Mouse (Mus musculus) erythroblast, embryonic 14.5 days (primary cell): ENCODE results near the gene Aplp1.

ENCODE experiments used
- GATA1 ChIP-seq: IDR thresholded peaks from 2 replicates; pipeline ENCODE4 v1.6.1; 2012; ENCODE audit warnings: low read length, inconsistent platforms, mixed read lengths
- TAL1 ChIP-seq: IDR thresholded peaks from 3 replicates; pipeline ENCODE4 v1.6.1; 2012; ENCODE audit warnings: low read length, inconsistent platforms, mixed read lengths

DNA sequence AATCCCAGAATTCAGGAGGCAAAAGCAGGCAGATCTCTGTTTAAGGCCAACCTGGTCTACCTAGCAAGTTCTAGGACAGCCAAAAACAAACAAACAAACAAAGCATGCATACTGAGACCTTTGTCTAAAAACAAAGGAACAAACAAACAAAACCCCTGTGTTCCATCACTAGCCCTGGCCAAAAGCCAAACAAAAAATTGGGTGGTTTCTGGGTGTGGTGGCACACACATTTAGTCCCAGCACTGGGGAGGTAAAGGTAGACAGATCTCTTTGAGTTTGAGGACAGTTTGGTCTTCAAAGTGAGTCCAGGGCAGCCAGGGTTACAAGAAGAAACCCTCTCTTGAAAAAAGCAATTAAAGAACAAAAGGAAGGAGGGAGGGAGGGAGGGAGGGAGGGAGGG, 16.0 kb downstream of the Aplp1 start:
- TF ChIP-seq TAL1 (no peak), GATA1 (no peak)
